Mouse (Mus musculus) heart, adult 2 months (tissue): ENCODE measurements around the gene Iffo2. TPM values are rescaled to one million over a fixed set of nuclear protein-coding genes. Genes with fewer than 3 reads are reported as not detected.

Experiments
- DNase-seq, 2 experiments: peaks; one replicate each; pipeline ENCODE4 v3.0.0; 2021
- H3K27ac ChIP-seq: fragments of 200-600 bp; 2 replicates; pipeline ENCODE4 v1.8.1; 2022
- H3K27me3 ChIP-seq: fragments of 200-500 bp; 2 replicates; pipeline ENCODE4 v1.6.1; 2012; ENCODE audit warnings: mild to moderate bottlenecking, low read length, inconsistent platforms, mixed read lengths; ENCODE audit not compliant: control insufficient read depth, insufficient read depth
- H3K36me3 ChIP-seq: fragments of 200-500 bp; 2 replicates; pipeline ENCODE4 v1.6.1; 2012; ENCODE audit warnings: low read length, inconsistent platforms; ENCODE audit not compliant: control insufficient read depth, insufficient read depth
- H3K4me1 ChIP-seq: fragments of 200-500 bp; 2 replicates; pipeline ENCODE4 v1.6.1; 2011; ENCODE audit warnings: low read length; ENCODE audit not compliant: control insufficient read depth, insufficient read depth
- H3K4me3 ChIP-seq: fragments of 200-600 bp; 2 replicates; pipeline ENCODE4 v1.8.1; 2022
- H3K79me2 ChIP-seq: fragments of 200-500 bp; replicated peaks from 2 replicates; pipeline ENCODE4 v1.6.1; 2012; ENCODE audit warnings: mild to moderate bottlenecking, inconsistent platforms, low read length, moderate library complexity, mixed read lengths; ENCODE audit not compliant: control insufficient read depth, insufficient read depth
- H3K9ac ChIP-seq: fragments of 200-500 bp; 2 replicates; pipeline ENCODE4 v1.6.1; 2012; ENCODE audit warnings: low read depth, mild to moderate bottlenecking, control low read depth, inconsistent platforms, low read length, mixed read lengths
- CTCF ChIP-seq: fragments of 200-600 bp; IDR thresholded peaks from 2 replicates; pipeline ENCODE4 v1.8.1; 2022; ENCODE audit warnings: antibody characterized with exemption, mild to moderate bottlenecking, moderate library complexity
- EP300 ChIP-seq: fragments of 200-500 bp; IDR thresholded peaks from 2 replicates; pipeline ENCODE4 v1.6.1; 2011; ENCODE audit warnings: low read depth, low read length, control low read depth; ENCODE audit not compliant: insufficient read depth
- POLR2A ChIP-seq: fragments of 200-500 bp; IDR thresholded peaks from 2 replicates; pipeline ENCODE4 v1.6.1; 2011; ENCODE audit warnings: mild to moderate bottlenecking, low read depth, low read length, control low read depth; ENCODE audit not compliant: insufficient read depth
- WGBS: fragments of 180-500 bp; shearing (Covaris S2); methylation state at CpG from one replicate; pipeline ENCODE4 v1.1.7; 2018; 5-methylcytosine and 5-hydroxymethylcytosine counted together
- intact Hi-C: fragments of 180-260 bp; cut with DNase I; formaldehyde crosslinking; loops from one replicate; pipeline ENCODE4 v1.15.1; 2025
- polyA plus RNA-seq: library from polyadenylated mRNA; depleted of rRNA; stranded (reverse); fragments of >200 nt; gene quantifications from 2 replicates; pipeline ENCODE4 v1.2.3, GENCODE M21; 2012
- total RNA-seq, 2 experiments: library from RNA; stranded (reverse); gene quantifications; 2 replicates each; pipeline ENCODE4 v1.2.3; 2021

The Iffo2 gene
- total and polyA plus RNA-seq, 3 experiments, result 3.1 to 5.0 (median 4.9) TPM

DNA sequence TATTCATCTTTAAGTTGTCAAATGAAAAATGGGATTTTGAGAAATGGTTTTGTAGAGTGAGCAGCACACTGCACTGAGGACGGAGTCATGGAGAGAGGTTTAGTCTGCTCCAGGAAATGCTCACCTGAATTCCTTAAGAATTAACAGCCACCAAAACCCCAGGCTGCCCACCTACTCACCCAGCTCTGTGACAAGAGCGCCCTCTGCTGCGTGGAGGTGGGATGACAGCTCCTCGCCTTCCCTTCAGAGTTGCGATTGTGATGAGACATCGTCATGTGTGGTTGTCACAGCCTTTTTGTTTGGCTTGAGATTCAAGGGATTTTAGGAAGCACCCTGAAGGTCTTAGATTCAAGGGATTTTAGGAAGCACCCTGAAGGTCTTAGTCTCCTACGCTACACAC is 106.0 kb downstream of the Iffo2 start:
- intact Hi-C loops, result loop anchor here (1.0 kb wide), 2 partner anchors 101 to 166 kb away; no protein-coding TSS in a partner anchor
- WGBS, result 35% methylated on average over 7 of the region's 7 CpGs

GRCm38 (mm10) chr4:139637847-139638246 is 107.5 kb downstream of the Iffo2 start:
- no peaks in the 10 kb centered on the region for H3K27me3 ChIP-seq
- no peak overlapping the region for H3K27ac ChIP-seq
- WGBS, result 90% methylated on average over 9 of the region's 9 CpGs
- no peaks in the 10 kb centered on the region for H3K79me2 ChIP-seq
- no peaks in the 10 kb centered on the region for H3K4me1 ChIP-seq
- no peak overlapping the region for H3K4me3 ChIP-seq
- intact Hi-C loops, result no loop called here
- no peak overlapping the region for H3K9ac ChIP-seq
- H3K36me3 ChIP-seq, result no peaks in the 10 kb centered on the region
- no peak for TF ChIP-seq CTCF
- TF ChIP-seq POLR2A, result no peak
- TF ChIP-seq EP300, result no peak
- DNase-seq, result no peak

More for the DNA sequence above, 106.0 kb downstream of the Iffo2 start:
- Histone ChIP-seq H3K9ac (no peak overlapping the region), H3K4me3 (no peak overlapping the region), H3K4me1 (no peaks in the 10 kb centered on the region), H3K79me2 (no peaks in the 10 kb centered on the region), H3K27ac (no peak overlapping the region), H3K36me3 (no peaks in the 10 kb centered on the region), H3K27me3 (no peaks in the 10 kb centered on the region)
- peak; percentile 52 to 84 for DNase-seq
- TF ChIP-seq EP300, result peak; percentile 88
- peak; percentile 98 for TF ChIP-seq CTCF
- no peak for TF ChIP-seq POLR2A

DNA sequence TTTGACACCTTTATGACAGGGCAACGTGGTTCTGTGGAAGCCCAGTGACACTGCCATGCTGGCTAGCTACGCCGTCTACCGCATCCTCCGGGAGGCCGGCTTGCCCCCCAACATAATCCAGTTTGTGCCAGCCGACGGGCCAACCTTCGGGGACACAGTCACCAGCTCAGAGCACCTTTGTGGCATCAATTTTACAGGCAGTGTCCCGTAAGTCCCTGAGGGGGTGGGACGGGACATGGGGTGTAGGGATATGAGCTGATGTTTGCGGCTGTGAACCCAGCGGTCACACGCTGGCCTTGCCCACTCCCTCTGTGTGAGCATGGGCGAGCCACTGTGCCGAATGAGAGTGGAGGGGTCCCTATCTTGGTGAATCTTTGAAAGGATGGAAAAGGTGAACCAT is 108.0 kb downstream of the Iffo2 start:
- Histone ChIP-seq H3K4me1 (no peaks in the 10 kb centered on the region), H3K9ac (no peak overlapping the region), H3K4me3 (no peak overlapping the region), H3K36me3 (no peaks in the 10 kb centered on the region), H3K27me3 (no peaks in the 10 kb centered on the region), H3K79me2 (no peaks in the 10 kb centered on the region), H3K27ac (no peak overlapping the region)
- DNase-seq, result no peak
- intact Hi-C loops, result no loop called here
- 94% methylated on average over 16 of the region's 16 CpGs for WGBS
- TF ChIP-seq CTCF (no peak), POLR2A (no peak), EP300 (no peak)

GRCm38 (mm10) chr4:139639801-139640200 is 109.5 kb downstream of the Iffo2 start:
- 82% methylated on average over 12 of the region's 12 CpGs for WGBS
- TF ChIP-seq CTCF, result no peak
- TF ChIP-seq EP300, result no peak
- no peak for TF ChIP-seq POLR2A
- no peak for DNase-seq
- no peak overlapping the region for H3K4me3 ChIP-seq
- no peaks in the 10 kb centered on the region for H3K4me1 ChIP-seq
- H3K79me2 ChIP-seq, result no peaks in the 10 kb centered on the region
- no peaks in the 10 kb centered on the region for H3K27me3 ChIP-seq
- intact Hi-C loops, result no loop called here
- H3K36me3 ChIP-seq, result no peaks in the 10 kb centered on the region
- H3K9ac ChIP-seq, result no peak overlapping the region
- H3K27ac ChIP-seq, result no peak overlapping the region

DNA sequence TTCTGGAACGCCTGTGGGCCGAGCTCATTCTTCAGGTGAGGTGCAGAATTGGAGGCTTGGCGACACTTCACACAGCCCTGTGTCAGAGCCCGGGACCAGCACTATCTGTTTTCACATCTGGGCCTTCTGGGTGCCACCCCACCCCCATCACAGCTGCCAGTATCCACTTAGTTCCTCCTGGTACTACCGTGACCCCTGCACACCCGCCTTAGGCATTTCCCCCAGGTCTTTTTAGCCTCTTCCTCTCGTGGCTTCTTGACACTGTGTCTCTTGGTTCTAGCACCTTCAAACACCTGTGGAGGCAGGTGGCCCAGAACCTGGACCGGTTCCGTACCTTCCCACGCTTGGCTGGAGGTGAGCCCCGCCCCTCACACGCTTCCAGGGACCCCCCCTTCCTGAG is 110.0 kb downstream of the Iffo2 start:
- Histone ChIP-seq H3K4me1 (no peaks in the 10 kb centered on the region), H3K36me3 (no peaks in the 10 kb centered on the region), H3K79me2 (no peaks in the 10 kb centered on the region), H3K4me3 (no peak overlapping the region), H3K27me3 (no peaks in the 10 kb centered on the region), H3K9ac (no peak overlapping the region), H3K27ac (no peak overlapping the region)
- DNase-seq, result no peak
- intact Hi-C loops, result no loop called here
- 75% methylated on average over 12 of the region's 12 CpGs for WGBS
- TF ChIP-seq CTCF (no peak), EP300 (no peak), POLR2A (no peak)

GRCm38 (mm10) chr4:139640775-139641174 is 110.4 kb downstream of the Iffo2 start:
- Histone ChIP-seq H3K27ac (no peak overlapping the region), H3K27me3 (no peaks in the 10 kb centered on the region), H3K9ac (no peak overlapping the region), H3K36me3 (no peaks in the 10 kb centered on the region), H3K4me3 (no peak overlapping the region), H3K79me2 (no peaks in the 10 kb centered on the region), H3K4me1 (no peaks in the 10 kb centered on the region)
- TF ChIP-seq CTCF (no peak), EP300 (no peak), POLR2A (no peak)
- no peak for DNase-seq
- 54% methylated on average over 6 of the region's 6 CpGs for WGBS
- intact Hi-C loops, result no loop called here
